In genomic region chr9:48793638-48794188, GRCm38 (mm10) we compare ENCODE assay signal across 19 mouse cellular contexts. TPM values are rescaled to one million over a fixed set of nuclear protein-coding genes. Genes with fewer than 3 reads are reported as not detected.
"Had no signal": no experiment of that assay in that cellular context is flagged by ENCODE, and none has a peak within 500 bp of the region (broad histone marks: within the 10 kb centered on the region; RNA-seq: fewer than 3 reads in every experiment).

No protein-coding gene starts in this region.

- DNase-seq: kidney, adult 2 months; kidney, postnatal 25 days; left cerebral cortex, postnatal 4 days; liver, postnatal 0 days; lung, embryonic 14.5 days; retina, postnatal 1 day; right cerebral cortex, postnatal 4 days; thymus, postnatal 25 days had no signal

- H3K4me2 ChIP-seq: limb, embryonic 12.5 days; limb, embryonic 15.5 days; liver, embryonic 11.5 days; lung, embryonic 14.5 days; midbrain, embryonic 12.5 days; neural tube, embryonic 13.5 days had no signal

- H3K36me3 ChIP-seq: limb, embryonic 12.5 days; limb, embryonic 15.5 days; midbrain, embryonic 12.5 days; neural tube, embryonic 13.5 days had no signal

- H3K9me3 ChIP-seq: limb, embryonic 12.5 days; limb, embryonic 15.5 days; midbrain, embryonic 12.5 days; neural tube, embryonic 13.5 days had no signal

- H3K9ac ChIP-seq: limb, embryonic 12.5 days; limb, embryonic 15.5 days; liver, embryonic 14.5 days; liver, postnatal 0 days; lung, embryonic 14.5 days; midbrain, embryonic 12.5 days; neural tube, embryonic 13.5 days had no signal

- H3K27me3 ChIP-seq: midbrain, embryonic 12.5 days; neural tube, embryonic 13.5 days had no signal

- H3K4me3 ChIP-seq: limb, embryonic 12.5 days; limb, embryonic 15.5 days; midbrain, embryonic 12.5 days; myocyte; neural tube, embryonic 13.5 days had no signal

- ATAC-seq: liver, postnatal 0 days; lung, postnatal 0 days; midbrain, embryonic 16.5 days had no signal

- H3K27ac ChIP-seq: kidney, postnatal 0 days; limb, embryonic 12.5 days; limb, embryonic 15.5 days; liver, embryonic 14.5 days; midbrain, embryonic 12.5 days; neural tube, embryonic 13.5 days; stomach, postnatal 0 days had no signal

RNA-seq across cellular contexts. Expression of gene Zbtb16, which starts 42.3 kb away (rescaled TPM):
- polyA plus RNA-seq: myocyte had no signal
